Mouse (Mus musculus) liver, embryonic 14.5 days (tissue): ENCODE data around the gene D5Ertd579e.

ENCODE experiments used
- CTCF ChIP-seq: IDR thresholded peaks from 2 replicates; pipeline ENCODE4 v1.5.1; 2016; ENCODE audit warnings: antibody characterized with exemption, low read depth, control low read depth
- EP300 ChIP-seq: IDR thresholded peaks from 2 replicates; pipeline ENCODE4 v1.6.1; 2016; ENCODE audit warnings: antibody characterized with exemption, low read depth

DNA sequence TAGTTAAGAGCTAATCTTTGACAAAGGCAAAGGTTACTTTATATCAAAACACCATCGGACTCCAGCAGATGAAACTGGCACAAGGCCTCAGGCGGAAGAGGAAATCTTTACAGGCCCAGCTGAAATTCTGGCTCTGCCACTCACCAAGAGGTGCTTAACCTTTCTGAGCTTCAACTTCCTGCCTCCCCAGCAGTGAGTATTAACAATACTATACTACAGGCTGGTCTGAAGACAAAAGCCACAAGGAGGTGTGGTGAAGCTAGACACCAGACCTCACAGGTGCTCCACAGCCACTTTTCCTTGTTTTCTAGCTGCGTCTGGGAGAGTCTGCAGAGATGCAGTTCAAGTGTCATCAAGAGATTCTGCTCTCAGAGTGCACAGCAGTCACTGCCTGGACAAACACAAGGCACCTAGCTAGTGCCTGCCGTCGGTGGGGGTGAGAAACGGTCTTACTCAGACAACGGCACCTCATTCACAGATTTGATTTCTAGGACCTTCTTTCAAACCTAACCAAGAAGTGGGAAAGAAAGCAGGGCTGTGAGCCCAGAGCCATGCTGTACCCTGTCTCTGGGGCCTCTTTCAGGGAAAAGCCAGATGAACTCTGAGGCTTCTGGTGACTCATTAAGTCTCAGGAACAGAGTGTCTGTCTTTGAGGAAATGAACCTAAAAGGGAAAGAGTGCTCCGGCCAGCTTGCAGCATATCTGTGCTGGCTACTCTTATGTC, 121.5 kb downstream of the D5Ertd579e start:
- no peak for TF ChIP-seq CTCF
- TF ChIP-seq EP300, result no peak
